Mouse (Mus musculus) CH12.LX (cell line): ENCODE measurements around the gene Gzmd.

Experiments
- CTCF ChIP-seq, 2 experiments: IDR thresholded peaks in 1 of 2; conservative IDR thresholded peaks in 1 of 2; 2 replicates each; pipeline ENCODE4 v1.5.1; 2011 to 2012; ENCODE audit warnings: low read depth in 2 of 2, low read length in 2 of 2, improper control_type of control experiment in 1 of 2, inconsistent platforms in 1 of 2, mild to moderate bottlenecking in 1 of 2, moderate library complexity in 1 of 2
- E2F4 ChIP-seq: IDR thresholded peaks from 2 replicates; pipeline ENCODE4 v1.6.1; 2011; ENCODE audit warnings: low read depth, low read length, improper control_type of control experiment; ENCODE audit not compliant: insufficient replicate concordance
- EP300 ChIP-seq: IDR thresholded peaks from 2 replicates; pipeline ENCODE4 v1.6.1; 2011; ENCODE audit warnings: low read length, improper control_type of control experiment
- IRF4 ChIP-seq: IDR thresholded peaks from 2 replicates; pipeline ENCODE4 v1.6.1; 2014; ENCODE audit warnings: low read depth, mild to moderate bottlenecking, inconsistent platforms, low read length, improper control_type of control experiment
- JUND ChIP-seq: conservative IDR thresholded peaks from 2 replicates; pipeline ENCODE4 v1.6.1; 2011; ENCODE audit warnings: low read depth, low read length, improper control_type of control experiment
- MAX ChIP-seq: IDR thresholded peaks from 2 replicates; pipeline ENCODE4 v1.6.1; 2011; ENCODE audit warnings: low read length, improper control_type of control experiment
- MEF2A ChIP-seq: IDR thresholded peaks from 2 replicates; pipeline ENCODE4 v1.6.1; 2014; ENCODE audit warnings: low read depth, mild to moderate bottlenecking, inconsistent platforms, low read length, improper control_type of control experiment, borderline replicate concordance
- MYC ChIP-seq: IDR thresholded peaks from 2 replicates; pipeline ENCODE4 v1.6.1; 2011; ENCODE audit warnings: low read depth, mild to moderate bottlenecking, improper control_type of control experiment, low read length
- POLR2A ChIP-seq: IDR thresholded peaks from 2 replicates; pipeline ENCODE4 v1.6.1; 2011; ENCODE audit warnings: low read depth, mild to moderate bottlenecking, improper control_type of control experiment, low read length
- SIN3A ChIP-seq: IDR thresholded peaks from 2 replicates; pipeline ENCODE4 v1.6.1; 2012; ENCODE audit warnings: low read length, improper control_type of control experiment, inconsistent platforms
- UBTF ChIP-seq: IDR thresholded peaks from 2 replicates; pipeline ENCODE4 v1.6.1; 2012; ENCODE audit warnings: low read depth, mild to moderate bottlenecking, inconsistent platforms, low read length, improper control_type of control experiment, moderate library complexity
- ZKSCAN1 ChIP-seq: IDR thresholded peaks from 2 replicates; pipeline ENCODE4 v1.6.1; 2012; ENCODE audit warnings: low read depth, inconsistent platforms, low read length, improper control_type of control experiment, borderline replicate concordance
- ZNF384 ChIP-seq: IDR thresholded peaks from 2 replicates; pipeline ENCODE4 v1.6.1; 2012; ENCODE audit warnings: low read depth, low read length, improper control_type of control experiment, inconsistent platforms

DNA sequence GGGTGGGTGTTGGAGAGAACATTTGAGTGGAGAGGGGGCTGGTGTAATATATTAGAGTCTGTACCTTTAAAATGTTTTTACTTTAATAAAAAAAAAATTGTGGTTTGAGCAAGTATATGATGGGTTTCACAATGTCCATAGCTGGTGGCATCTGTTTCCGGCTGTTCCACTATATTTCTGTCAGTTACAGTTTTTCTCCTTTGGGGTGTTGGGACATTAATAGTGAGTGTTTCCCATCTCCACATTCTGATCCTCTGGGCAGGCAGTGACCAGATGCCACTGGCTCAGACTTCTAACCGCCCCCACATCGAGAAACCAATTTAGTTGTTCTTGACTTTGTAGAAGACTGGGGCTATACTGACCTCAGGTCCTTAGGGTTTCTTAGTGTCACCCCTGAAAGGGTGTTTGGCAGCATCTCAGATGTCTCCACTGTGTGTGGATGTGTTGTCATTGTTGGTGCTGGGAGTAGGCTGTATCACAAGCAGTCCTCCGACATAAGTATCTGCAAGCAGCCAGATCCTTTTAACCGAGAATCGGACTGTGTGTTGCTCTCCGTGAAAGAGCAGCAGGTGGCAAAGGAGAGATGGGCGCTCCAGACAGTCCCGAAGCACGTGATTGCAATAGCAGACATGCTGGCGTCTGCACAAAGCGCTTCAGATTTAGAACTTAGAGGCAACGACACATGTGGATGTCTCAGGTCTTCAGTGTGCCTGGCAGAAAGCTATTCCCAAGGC, 26.8 kb downstream of the Gzmd start:
- no peak for TF ChIP-seq UBTF
- no peak for TF ChIP-seq CTCF (conservative IDR thresholded peaks at IDR 0.05 in 1 of 2, IDR thresholded peaks at IDR 0.05 in 1 of 2; ENCODE audit: low read depth in 2 of 2, low read length in 2 of 2)
- TF ChIP-seq MAX = no peak
- TF ChIP-seq ZNF384 = no peak
- TF ChIP-seq E2F4 = no peak
- TF ChIP-seq EP300 = no peak
- TF ChIP-seq JUND = no peak
- no peak for TF ChIP-seq POLR2A
- no peak for TF ChIP-seq MEF2A
- no peak for TF ChIP-seq MYC
- no peak for TF ChIP-seq IRF4
- no peak for TF ChIP-seq SIN3A
- TF ChIP-seq ZKSCAN1 = no peak
